Mouse (Mus musculus) brain, embryonic 14.5 days (tissue): ENCODE results near the gene Setmar. TPM values are rescaled to one million over a fixed set of nuclear protein-coding genes. Genes with fewer than 3 reads are reported as not detected.
A peak's percentile ranks its signal among the peaks of the same experiment; 100 is the strongest.

Experiments used
- DNase-seq: peaks from one replicate; pipeline ENCODE4 v3.0.0-alpha.2; 2011; ENCODE audit warnings: low read depth
- CTCF ChIP-seq: fragments of 200-500 bp; IDR thresholded peaks from 2 replicates; pipeline ENCODE4 v1.5.1; 2012; ENCODE audit warnings: inconsistent platforms, mild to moderate bottlenecking, moderate library complexity, borderline replicate concordance; ENCODE audit not compliant: insufficient read depth, insufficient read length; ENCODE audit errors: extremely low read depth
- POLR2A ChIP-seq: fragments of 200-500 bp; IDR thresholded peaks from 2 replicates; pipeline ENCODE4 v1.6.1; 2012; ENCODE audit warnings: mild to moderate bottlenecking, inconsistent platforms, borderline replicate concordance; ENCODE audit not compliant: poor library complexity, insufficient read depth, insufficient read length, severe bottlenecking; ENCODE audit errors: extremely low read depth
- polyA plus RNA-seq: library from polyadenylated mRNA; depleted of rRNA; stranded (reverse); fragments of >200 nt; gene quantifications from 2 replicates; pipeline ENCODE4 v1.2.3, GENCODE M21; 2012; rRNA removed

The Setmar gene
- polyA plus RNA-seq: 5.9 and 7.3 TPM in 2 replicates

GRCm38 (mm10) chr6:108064918-108065526 lies at the start of gene Setmar:
Gene Setmar, plus strand, starts transcription at chr6:108065045.
- DNase-seq: peak; percentile 97
- TF ChIP-seq POLR2A (peak; percentile 22; the same call in 1 of the 2 replicates), CTCF (no peak)

GRCm38 (mm10) chr6:108021646-108022045 lies 43.2 kb upstream of the Setmar start:
- TF ChIP-seq CTCF: no peak
- no peak for TF ChIP-seq POLR2A
- DNase-seq: no peak

GRCm38 (mm10) chr6:108055041-108055440 lies 9.8 kb upstream of the Setmar start:
- peak; percentile 81; the same call in 1 of the 2 replicates for TF ChIP-seq CTCF
- DNase-seq: peak; percentile 83

GRCm38 (mm10) chr6:108055946-108056345 lies 8.9 kb upstream of the Setmar start:
- TF ChIP-seq CTCF: no peak
- TF ChIP-seq POLR2A: no peak
- no peak for DNase-seq

GRCm38 (mm10) chr6:108057353-108057752 lies 7.5 kb upstream of the Setmar start:
- no peak for TF ChIP-seq POLR2A
- TF ChIP-seq CTCF: no peak
- peak; percentile 23 for DNase-seq

- DNase-seq: peak; percentile 41
- TF ChIP-seq POLR2A (no peak), CTCF (no peak)
Measured at GRCm38 (mm10) chr6:108058066-108058465, 6.8 kb upstream of the Setmar start.

GRCm38 (mm10) chr6:108061121-108061520 lies 3.7 kb upstream of the Setmar start:
- TF ChIP-seq POLR2A: no peak
- no peak for DNase-seq

- no peak for TF ChIP-seq POLR2A
- peak; percentile 57; the same call in 1 of the 2 replicates for TF ChIP-seq CTCF
- DNase-seq: peak; percentile 93
Measured at GRCm38 (mm10) chr6:108065583-108065982, 738 bp downstream of the Setmar start.

GRCm38 (mm10) chr6:108070947-108071346 lies 6.1 kb downstream of the Setmar start:
- no peak for TF ChIP-seq CTCF
- no peak for TF ChIP-seq POLR2A
- no peak for DNase-seq

GRCm38 (mm10) chr6:108073071-108073470 lies 8.2 kb downstream of the Setmar start:
- TF ChIP-seq POLR2A (no peak), CTCF (no peak)

GRCm38 (mm10) chr6:108073931-108074330 lies 9.1 kb downstream of the Setmar start:
- TF ChIP-seq CTCF (no peak), POLR2A (no peak)
- DNase-seq: no peak

More at GRCm38 (mm10) chr6:108073071-108073470, 8.2 kb downstream of the Setmar start:
- no peak for DNase-seq

- DNase-seq: no peak
- TF ChIP-seq CTCF (no peak), POLR2A (no peak)
Measured at GRCm38 (mm10) chr6:108074624-108075023, 9.8 kb downstream of the Setmar start.
